Mouse (Mus musculus): ENCODE data around the gene E130218I03Rik. TPM values are rescaled to one million over a fixed set of nuclear protein-coding genes. Genes with fewer than 3 reads are reported as not detected.

E130218I03Rik gene
- total RNA-seq, 1 experiment, result 1.6 TPM

- Histone ChIP-seq H3K4me3 (ENCODE audit: insufficient read depth in 1 of 2, low read depth in 1 of 2, low read length in 2 of 2, poor library complexity in 1 of 2, severe bottlenecking in 1 of 2) (peak overlapping the region; percentile 1 to 3; a peak in 1 of 4 replicates), H3K27ac (ENCODE audit: insufficient read depth, low read depth, low read length, poor library complexity, severe bottlenecking) (peak overlapping the region; percentile 14), H3K9me3 (ENCODE audit: control insufficient read depth, insufficient read depth, low read depth, low read length) (no peaks in the 10 kb centered on the region), H3K36me3 (ENCODE audit: control insufficient read depth, insufficient read depth, low read length, poor library complexity, severe bottlenecking) (no peaks in the 10 kb centered on the region), H3K9ac (ENCODE audit: insufficient read depth, low read depth, low read length, poor library complexity, severe bottlenecking) (peak overlapping the region; percentile 26), H3K4me1 (ENCODE audit: control insufficient read depth in 2 of 2, insufficient read depth in 2 of 2, low read length in 2 of 2, poor library complexity in 1 of 2) (peaks cover 12 to 38% of the 10 kb centered on the region in 2 experiments)
- DNase-seq (ENCODE audit: low read depth, low spot score), result no peak
- in situ Hi-C loops (cut with MboI; ENCODE audit: low sequenced_read_pairs in 2 of 2, unreplicated experiment in 2 of 2), result no loop called here
- TF ChIP-seq HCFC1 (IDR thresholded peaks at IDR 0.05; ENCODE audit: borderline replicate concordance, insufficient read depth, low read length) (no peak), CHD2 (IDR thresholded peaks at IDR 0.05; ENCODE audit: low read depth, low read length) (no peak), MAFK (IDR thresholded peaks at IDR 0.05; ENCODE audit: insufficient read depth, low read depth, low read length) (no peak), ZNF384 (IDR thresholded peaks at IDR 0.05; ENCODE audit: low read depth, low read length) (no peak), ZC3H11A (IDR thresholded peaks at IDR 0.05; ENCODE audit: borderline replicate concordance, low read depth, low read length) (no peak)
Measured at GRCm38 (mm10) chr4:134256407-134257197, 13.1 kb downstream of the E130218I03Rik start.

- Histone ChIP-seq H3K4me1 (ENCODE audit: control insufficient read depth in 2 of 2, insufficient read depth in 2 of 2, low read length in 2 of 2, poor library complexity in 1 of 2) (peaks cover 12 to 37% of the 10 kb centered on the region in 2 experiments), H3K9me3 (ENCODE audit: control insufficient read depth, insufficient read depth, low read depth, low read length) (no peaks in the 10 kb centered on the region), H3K36me3 (ENCODE audit: control insufficient read depth, insufficient read depth, low read length, poor library complexity, severe bottlenecking) (no peaks in the 10 kb centered on the region), H3K9ac (ENCODE audit: insufficient read depth, low read depth, low read length, poor library complexity, severe bottlenecking) (no peak overlapping the region), H3K27ac (ENCODE audit: insufficient read depth, low read depth, low read length, poor library complexity, severe bottlenecking) (0 out of 2 replicates have a peak overlapping the region, but pooled peaks have one; percentile 8), H3K4me3 (ENCODE audit: insufficient read depth in 1 of 2, low read depth in 1 of 2, low read length in 2 of 2, poor library complexity in 1 of 2, severe bottlenecking in 1 of 2) (no peak overlapping the region)
- DNase-seq (ENCODE audit: low read depth, low spot score), result no peak
- in situ Hi-C loops (cut with MboI; ENCODE audit: low sequenced_read_pairs in 2 of 2, unreplicated experiment in 2 of 2), result no loop called here
- TF ChIP-seq ZC3H11A (IDR thresholded peaks at IDR 0.05; ENCODE audit: borderline replicate concordance, low read depth, low read length) (no peak), ZNF384 (IDR thresholded peaks at IDR 0.05; ENCODE audit: low read depth, low read length) (no peak), CHD2 (IDR thresholded peaks at IDR 0.05; ENCODE audit: low read depth, low read length) (no peak), HCFC1 (IDR thresholded peaks at IDR 0.05; ENCODE audit: borderline replicate concordance, insufficient read depth, low read length) (no peak), MAFK (IDR thresholded peaks at IDR 0.05; ENCODE audit: insufficient read depth, low read depth, low read length) (no peak)
Measured at GRCm38 (mm10) chr4:134257198-134258009, 13.9 kb downstream of the E130218I03Rik start.

GRCm38 (mm10) chr4:134258354-134258753 lies 14.9 kb downstream of the E130218I03Rik start:
- in situ Hi-C loops (cut with MboI; ENCODE audit: low sequenced_read_pairs in 2 of 2, unreplicated experiment in 2 of 2), result no loop called here
- Histone ChIP-seq H3K4me3 (ENCODE audit: insufficient read depth in 1 of 2, low read depth in 1 of 2, low read length in 2 of 2, poor library complexity in 1 of 2, severe bottlenecking in 1 of 2) (no peak overlapping the region), H3K9ac (ENCODE audit: insufficient read depth, low read depth, low read length, poor library complexity, severe bottlenecking) (no peak overlapping the region), H3K36me3 (ENCODE audit: control insufficient read depth, insufficient read depth, low read length, poor library complexity, severe bottlenecking) (no peaks in the 10 kb centered on the region), H3K4me1 (ENCODE audit: control insufficient read depth in 2 of 2, insufficient read depth in 2 of 2, low read length in 2 of 2, poor library complexity in 1 of 2) (peaks cover 12 to 29% of the 10 kb centered on the region in 2 experiments), H3K27ac (ENCODE audit: insufficient read depth, low read depth, low read length, poor library complexity, severe bottlenecking) (no peak overlapping the region; the same call in 1 of the 2 replicates), H3K9me3 (ENCODE audit: control insufficient read depth, insufficient read depth, low read depth, low read length) (no peaks in the 10 kb centered on the region)
- DNase-seq (ENCODE audit: low read depth, low spot score), result no peak
- TF ChIP-seq ZC3H11A (IDR thresholded peaks at IDR 0.05; ENCODE audit: borderline replicate concordance, low read depth, low read length) (no peak), ZNF384 (IDR thresholded peaks at IDR 0.05; ENCODE audit: low read depth, low read length) (no peak), CHD2 (IDR thresholded peaks at IDR 0.05; ENCODE audit: low read depth, low read length) (no peak), MAFK (IDR thresholded peaks at IDR 0.05; ENCODE audit: insufficient read depth, low read depth, low read length) (no peak), HCFC1 (IDR thresholded peaks at IDR 0.05; ENCODE audit: borderline replicate concordance, insufficient read depth, low read length) (no peak)

GRCm38 (mm10) chr4:134263191-134263590 lies 19.7 kb downstream of the E130218I03Rik start:
- Histone ChIP-seq H3K9me3 (ENCODE audit: control insufficient read depth, insufficient read depth, low read depth, low read length) (no peaks in the 10 kb centered on the region), H3K4me3 (ENCODE audit: insufficient read depth in 1 of 2, low read depth in 1 of 2, low read length in 2 of 2, poor library complexity in 1 of 2, severe bottlenecking in 1 of 2) (no peak overlapping the region), H3K27ac (ENCODE audit: insufficient read depth, low read depth, low read length, poor library complexity, severe bottlenecking) (no peak overlapping the region), H3K4me1 (ENCODE audit: control insufficient read depth in 2 of 2, insufficient read depth in 2 of 2, low read length in 2 of 2, poor library complexity in 1 of 2) (peaks cover 2 to 7% of the 10 kb centered on the region in 2 experiments; a peak in 1 of 4 replicates), H3K9ac (ENCODE audit: insufficient read depth, low read depth, low read length, poor library complexity, severe bottlenecking) (no peak overlapping the region), H3K36me3 (ENCODE audit: control insufficient read depth, insufficient read depth, low read length, poor library complexity, severe bottlenecking) (no peaks in the 10 kb centered on the region)
- TF ChIP-seq MAFK (IDR thresholded peaks at IDR 0.05; ENCODE audit: insufficient read depth, low read depth, low read length) (no peak), ZC3H11A (IDR thresholded peaks at IDR 0.05; ENCODE audit: borderline replicate concordance, low read depth, low read length) (peak; percentile 50; the same call in 1 of the 2 replicates)
- in situ Hi-C loops (cut with MboI; ENCODE audit: low sequenced_read_pairs in 2 of 2, unreplicated experiment in 2 of 2), result no loop called here
- peak; percentile 81 for DNase-seq (ENCODE audit: low read depth, low spot score)
